Mouse (Mus musculus): ENCODE measurements at regions not wholly inside any gene's neighbourhood (a gene's known extent, or its start where the extent isn't known, plus 50 kb on each side); places are given as distances from the start of the nearest gene placed in this dataset.
A peak's percentile ranks its signal among the peaks of the same experiment; 100 is the strongest.

DNA sequence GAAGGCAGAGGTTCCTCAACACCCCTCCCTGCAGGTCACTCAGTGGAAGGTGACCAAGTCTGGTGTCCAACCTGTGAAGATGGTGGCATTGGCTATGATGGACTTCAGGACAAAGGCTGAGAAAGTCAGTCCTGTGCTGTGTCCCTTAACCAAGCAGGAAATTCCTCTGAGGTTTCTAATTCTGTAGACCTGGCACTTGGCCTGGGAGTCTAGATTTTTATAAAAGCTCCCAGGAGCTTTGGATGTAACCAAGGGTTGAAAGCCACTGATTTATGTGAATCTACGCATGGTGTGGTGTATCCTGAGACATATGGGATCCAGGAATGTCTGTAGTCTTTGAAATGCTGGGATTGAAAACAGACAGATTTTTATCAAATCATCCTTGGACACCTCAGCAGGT, 498.8 kb upstream of the Tbx3 start:
- no peaks in the 10 kb centered on the region for H3K36me3 ChIP-seq (ENCODE audit: insufficient read depth, low read length)
- ATAC-seq: no peak

DNA sequence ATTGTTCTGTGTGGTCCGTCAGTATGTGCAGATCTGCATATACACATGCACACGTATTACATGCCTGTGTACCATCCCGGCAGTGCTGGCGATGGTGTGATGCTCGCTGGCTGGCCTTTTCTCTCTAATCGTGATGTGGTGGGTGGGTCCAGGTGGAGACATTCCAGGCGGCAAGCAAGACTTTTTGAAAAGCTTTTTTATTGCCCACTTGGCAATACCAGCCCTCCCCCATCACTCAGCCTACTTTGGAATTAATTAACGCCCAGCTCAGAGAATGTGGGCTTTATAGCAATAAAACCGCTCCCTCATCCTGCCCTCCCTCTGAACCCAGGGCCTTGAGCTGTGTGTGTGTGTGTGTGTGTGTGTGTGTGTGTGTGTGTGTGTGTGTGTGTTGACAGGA, 491.7 kb upstream of the Tbx3 start:
- no peak overlapping the region for H3K27ac ChIP-seq
- TF ChIP-seq CTCF (IDR thresholded peaks at IDR 0.05; ENCODE audit: low read depth): no peak
- H3K9me3 ChIP-seq (ENCODE audit: low read length): no peaks in the 10 kb centered on the region
- H3K36me3 ChIP-seq (ENCODE audit: insufficient read depth, low read length): no peaks in the 10 kb centered on the region
- ATAC-seq (no peak), DNase-seq (ENCODE audit: low spot score) (no peak)
- H3K4me2 ChIP-seq (ENCODE audit: low read depth, low read length): no peak overlapping the region
- WGBS: 62% methylated on average over 9 of the region's 9 CpGs
- H3K4me1 ChIP-seq (ENCODE audit: insufficient read depth, low read length): no peaks in the 10 kb centered on the region
- no peak overlapping the region for H3K4me3 ChIP-seq (ENCODE audit: low read length)
- H3K9ac ChIP-seq (replicated peaks; ENCODE audit: low read length): no peak overlapping the region
- no peaks in the 10 kb centered on the region for H3K27me3 ChIP-seq (ENCODE audit: insufficient read depth, low read length)

More for the DNA sequence above, 498.8 kb upstream of the Tbx3 start:
- TF ChIP-seq CTCF (IDR thresholded peaks at IDR 0.05; ENCODE audit: low read depth): no peak
- Histone ChIP-seq H3K27me3 (ENCODE audit: insufficient read depth, low read length) (no peaks in the 10 kb centered on the region), H3K9me3 (ENCODE audit: low read length) (no peaks in the 10 kb centered on the region), H3K4me2 (ENCODE audit: low read depth, low read length) (no peak overlapping the region), H3K4me1 (ENCODE audit: insufficient read depth, low read length) (0 out of 2 replicates have a peak, but pooled peaks cover 3% of the 10 kb centered on the region), H3K4me3 (ENCODE audit: low read length) (no peak overlapping the region), H3K27ac (no peak overlapping the region), H3K9ac (replicated peaks; ENCODE audit: low read length) (no peak overlapping the region)
- DNase-seq (ENCODE audit: low spot score): no peak
- WGBS: 77% methylated on average over 1 of the region's 1 CpGs

DNA sequence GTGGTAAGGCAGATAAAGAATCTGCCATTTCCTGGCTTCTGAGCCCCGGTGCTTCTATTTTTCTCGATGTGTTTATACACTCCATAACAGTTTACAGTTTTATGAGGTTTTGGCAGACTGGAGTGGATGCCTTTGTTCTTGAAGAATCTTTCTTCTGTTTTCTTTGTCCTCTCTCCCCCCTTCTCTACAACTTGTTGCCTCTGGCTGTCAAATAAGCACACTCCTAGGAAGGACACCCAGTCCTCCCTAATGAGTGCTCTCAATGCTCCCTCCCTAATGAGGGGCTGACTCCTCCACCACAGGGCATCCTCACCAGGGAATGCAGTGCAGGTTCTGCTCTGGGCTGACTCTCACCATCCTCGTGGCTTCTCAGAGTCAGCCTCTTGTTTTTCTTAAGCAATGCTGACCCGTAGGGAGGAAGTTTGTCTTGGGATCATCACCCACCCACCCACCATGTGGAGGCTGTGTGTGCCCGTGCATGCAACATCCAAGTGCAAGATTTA, 486.9 kb upstream of the Tbx3 start:
- Histone ChIP-seq H3K4me2 (ENCODE audit: low read depth, low read length) (no peak overlapping the region), H3K4me3 (ENCODE audit: low read length) (no peak overlapping the region), H3K9me3 (ENCODE audit: low read length) (no peaks in the 10 kb centered on the region), H3K27me3 (ENCODE audit: insufficient read depth, low read length) (no peaks in the 10 kb centered on the region), H3K9ac (replicated peaks; ENCODE audit: low read length) (no peak overlapping the region), H3K36me3 (ENCODE audit: insufficient read depth, low read length) (no peaks in the 10 kb centered on the region), H3K27ac (no peak overlapping the region), H3K4me1 (ENCODE audit: insufficient read depth, low read length) (no peaks in the 10 kb centered on the region)
- no peak for DNase-seq (ENCODE audit: low spot score)
- no peak for ATAC-seq
- TF ChIP-seq CTCF (IDR thresholded peaks at IDR 0.05; ENCODE audit: low read depth): no peak
- WGBS: 71% methylated on average over 5 of the region's 5 CpGs

DNA sequence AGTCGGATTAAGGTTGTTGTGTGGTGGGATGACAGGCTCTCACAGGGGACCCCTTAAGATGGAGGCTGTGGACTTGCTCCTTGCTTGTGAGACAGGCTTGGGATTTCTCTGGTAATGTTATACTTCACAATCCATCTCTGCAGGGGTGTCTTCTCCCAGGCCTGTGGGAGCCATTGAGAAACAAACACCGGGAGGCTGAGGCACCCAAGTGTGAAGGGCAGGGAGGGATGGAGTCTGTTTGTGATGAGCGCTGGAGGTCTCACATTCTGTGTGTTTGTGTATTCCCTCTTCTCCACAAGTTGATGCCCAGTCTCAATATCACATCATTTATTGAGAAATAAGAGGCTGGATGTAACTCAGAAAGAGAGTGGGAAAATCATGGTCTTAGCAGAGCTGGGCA, 483.9 kb upstream of the Tbx3 start:
- no peaks in the 10 kb centered on the region; the same call in 1 of the 2 replicates for H3K9me3 ChIP-seq (ENCODE audit: low read length)
- no peak overlapping the region for H3K4me2 ChIP-seq (ENCODE audit: low read depth, low read length)
- H3K4me3 ChIP-seq (ENCODE audit: low read length): no peak overlapping the region
- DNase-seq (ENCODE audit: low spot score) (no peak), ATAC-seq (no peak)
- no peaks in the 10 kb centered on the region for H3K36me3 ChIP-seq (ENCODE audit: insufficient read depth, low read length)
- TF ChIP-seq CTCF (IDR thresholded peaks at IDR 0.05; ENCODE audit: low read depth): no peak
- no peaks in the 10 kb centered on the region for H3K27me3 ChIP-seq (ENCODE audit: insufficient read depth, low read length)
- H3K4me1 ChIP-seq (ENCODE audit: insufficient read depth, low read length): no peaks in the 10 kb centered on the region
- H3K27ac ChIP-seq: no peak overlapping the region
- WGBS: 55% methylated on average over 3 of the region's 3 CpGs
- H3K9ac ChIP-seq (replicated peaks; ENCODE audit: low read length): no peak overlapping the region

DNA sequence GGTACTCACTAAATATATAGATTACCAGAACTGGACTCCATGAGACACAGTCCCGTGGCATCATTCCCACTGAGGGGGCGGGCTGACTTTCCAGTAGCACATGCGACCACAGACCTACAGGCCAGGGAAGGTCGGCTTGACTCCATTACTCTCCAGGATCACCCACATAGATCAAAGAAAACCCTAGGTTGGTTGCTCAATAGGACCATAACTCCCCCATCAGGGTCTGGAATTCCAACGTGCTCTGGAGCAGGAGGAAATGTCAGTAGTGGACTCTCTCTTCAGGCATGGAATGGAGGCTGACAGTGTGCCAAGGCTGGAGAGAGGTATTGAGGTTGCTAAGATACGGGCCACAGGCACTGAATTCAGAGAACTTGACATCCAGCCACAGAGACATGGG, 482.0 kb upstream of the Tbx3 start:
- DNase-seq (ENCODE audit: low spot score): no peak
- no peak for TF ChIP-seq CTCF (IDR thresholded peaks at IDR 0.05; ENCODE audit: low read depth)
- H3K4me3 ChIP-seq (ENCODE audit: low read length): no peak overlapping the region
- no peak overlapping the region for H3K9ac ChIP-seq (replicated peaks; ENCODE audit: low read length)
- WGBS: 31% methylated on average over 6 of the region's 6 CpGs
- no peaks in the 10 kb centered on the region; the same call in 1 of the 2 replicates for H3K9me3 ChIP-seq (ENCODE audit: low read length)
- H3K4me1 ChIP-seq (ENCODE audit: insufficient read depth, low read length): no peaks in the 10 kb centered on the region
- H3K27me3 ChIP-seq (ENCODE audit: insufficient read depth, low read length): no peaks in the 10 kb centered on the region
- H3K27ac ChIP-seq: no peak overlapping the region
- no peak overlapping the region for H3K4me2 ChIP-seq (ENCODE audit: low read depth, low read length)
- no peak for ATAC-seq
- no peaks in the 10 kb centered on the region for H3K36me3 ChIP-seq (ENCODE audit: insufficient read depth, low read length)

DNA sequence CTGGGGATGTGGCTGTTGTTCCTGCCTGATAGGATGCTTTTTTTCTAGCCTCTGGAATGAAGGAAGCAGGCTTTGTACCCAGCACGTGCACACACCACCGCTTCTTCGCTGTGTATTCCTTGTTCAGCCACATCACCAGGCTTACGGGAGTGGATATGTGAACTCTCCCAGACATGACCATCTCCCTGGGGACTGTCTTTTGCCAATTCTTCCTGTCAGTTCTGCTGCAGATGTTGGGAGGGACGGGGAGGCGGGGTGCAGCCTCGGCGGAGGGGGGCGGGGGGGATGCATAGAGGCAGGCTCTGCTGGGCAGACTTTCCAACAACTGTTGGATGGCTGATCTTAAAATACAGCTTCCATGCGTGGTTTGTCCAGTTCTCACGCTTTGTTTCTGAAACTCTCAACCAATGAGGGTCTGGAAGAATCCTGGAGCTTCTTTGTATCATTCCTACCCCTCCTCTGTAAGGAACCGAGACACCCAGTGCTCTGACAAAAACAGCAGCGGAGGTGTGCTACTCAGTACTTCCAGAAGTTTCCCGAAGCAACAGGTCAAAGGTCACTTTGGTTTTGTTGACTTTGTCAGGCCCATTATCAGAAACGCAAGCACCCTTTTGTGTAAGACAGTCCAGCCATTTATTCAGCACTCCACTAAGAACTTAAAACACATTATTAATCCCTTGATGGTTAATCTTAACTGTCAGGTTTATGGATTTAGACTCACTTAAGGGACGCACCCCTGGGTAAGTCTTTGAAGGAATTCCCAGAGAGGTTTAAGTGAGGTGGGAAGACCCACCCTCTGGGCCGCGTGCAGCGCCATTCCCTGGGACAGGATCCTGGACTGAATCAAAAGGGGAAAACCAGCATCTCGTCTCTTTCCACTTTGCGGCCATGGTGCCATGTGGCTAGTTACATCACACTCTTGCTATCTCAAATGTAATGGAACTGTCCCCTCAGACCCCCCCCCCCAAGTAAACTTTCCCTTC, 476.5 kb upstream of the Tbx3 start:
- Histone ChIP-seq H3K4me2 (ENCODE audit: low read depth, low read length) (no peak overlapping the region), H3K9ac (replicated peaks; ENCODE audit: low read length) (no peak overlapping the region), H3K4me3 (ENCODE audit: low read length) (no peak overlapping the region), H3K36me3 (ENCODE audit: insufficient read depth, low read length) (no peaks in the 10 kb centered on the region), H3K9me3 (ENCODE audit: low read length) (no peaks in the 10 kb centered on the region; the same call in 1 of the 2 replicates), H3K27me3 (ENCODE audit: insufficient read depth, low read length) (no peaks in the 10 kb centered on the region), H3K27ac (no peak overlapping the region), H3K4me1 (ENCODE audit: insufficient read depth, low read length) (no peaks in the 10 kb centered on the region)
- ATAC-seq: no peak
- DNase-seq (ENCODE audit: low spot score): peak; percentile 29
- 63% methylated on average over 21 of the region's 21 CpGs for WGBS
- no peak for TF ChIP-seq CTCF (IDR thresholded peaks at IDR 0.05; ENCODE audit: low read depth)

DNA sequence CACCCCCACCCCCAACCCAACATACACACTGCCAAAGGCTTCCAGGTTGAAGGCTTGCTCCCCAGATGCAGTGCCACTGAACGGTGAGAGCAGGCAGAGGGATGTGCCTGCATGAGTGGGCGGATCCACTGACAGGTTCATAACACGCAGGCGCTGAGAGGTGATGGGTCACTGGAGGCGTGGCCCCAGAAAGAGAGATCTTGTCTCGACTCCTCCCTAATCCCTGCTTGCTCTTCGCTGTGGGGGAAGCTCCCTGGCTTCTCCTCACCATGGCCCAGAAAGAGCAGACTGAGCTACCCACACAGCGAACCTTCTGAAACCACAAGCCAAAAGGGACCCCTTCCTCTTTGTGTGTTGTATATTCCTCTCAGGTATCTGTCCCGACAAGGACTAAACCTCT, 470.6 kb upstream of the Tbx3 start:
- Histone ChIP-seq H3K4me2 (ENCODE audit: low read depth, low read length) (no peak overlapping the region), H3K27me3 (ENCODE audit: insufficient read depth, low read length) (no peaks in the 10 kb centered on the region), H3K4me1 (ENCODE audit: insufficient read depth, low read length) (no peaks in the 10 kb centered on the region), H3K9me3 (ENCODE audit: low read length) (no peaks in the 10 kb centered on the region), H3K27ac (no peak overlapping the region), H3K4me3 (ENCODE audit: low read length) (no peak overlapping the region), H3K36me3 (ENCODE audit: insufficient read depth, low read length) (no peaks in the 10 kb centered on the region), H3K9ac (replicated peaks; ENCODE audit: low read length) (no peak overlapping the region)
- TF ChIP-seq CTCF (IDR thresholded peaks at IDR 0.05; ENCODE audit: low read depth): no peak
- 58% methylated on average over 9 of the region's 9 CpGs for WGBS
- ATAC-seq (no peak), DNase-seq (ENCODE audit: low spot score) (no peak)
